Mouse (Mus musculus): Measurements from ENCODE around the gene Itsn2. TPM values are rescaled to one million over a fixed set of nuclear protein-coding genes. Genes with fewer than 3 reads are reported as not detected.
"Not testable (repeated sequence)": the region's sequence is repeated elsewhere in the genome, so short reads cannot be mapped to it uniquely, and the experiment has no call there.

Gene Itsn2
- 10 to 100 TPM; 62.6 to 73.0 TPM for total RNA-seq (2021)

GRCm38 (mm10) chr12:4592541-4593165 lies at the start of gene Itsn2, which contains the start of gene Gm3625:
TSS of gene Itsn2 (plus strand) at chr12:4592638.
TSS of gene Gm3625 (minus strand) at chr12:4592927.
- intact Hi-C loops (cut with DNase I), result no loop called here
- peak; percentile 72 to 82 for DNase-seq (ENCODE audit: low spot score in 2 of 2)

GRCm38 (mm10) chr12:4544400-4544919 lies 48.0 kb upstream of the Itsn2 start:
- DNase-seq (ENCODE audit: low spot score in 2 of 2), result no peak
- intact Hi-C loops (cut with DNase I), result no loop called here

GRCm38 (mm10) chr12:4545425-4545824 lies 47.0 kb upstream of the Itsn2 start:
- intact Hi-C loops (cut with DNase I), result loop anchor here (5.0 kb wide), 3 partner anchors 43 to 438 kb away; partner anchors contain the start of gene Ncoa1
- DNase-seq (ENCODE audit: low spot score in 2 of 2), result no peak

- intact Hi-C loops (cut with DNase I), result loop anchor here (5.0 kb wide), 3 partner anchors 44 to 439 kb away; partner anchors contain the start of gene Ncoa1
- DNase-seq (ENCODE audit: low spot score in 2 of 2), result no peak
Measured at GRCm38 (mm10) chr12:4546491-4546890, 45.9 kb upstream of the Itsn2 start.

- intact Hi-C loops (cut with DNase I), result loop anchor here (5.0 kb wide), 3 partner anchors 45 to 440 kb away; partner anchors contain the start of gene Ncoa1
Measured at GRCm38 (mm10) chr12:4547557-4547956, 44.9 kb upstream of the Itsn2 start.

GRCm38 (mm10) chr12:4548053-4549013 lies 44.1 kb upstream of the Itsn2 start:
- intact Hi-C loops (cut with DNase I), result loop anchor here (5.0 kb wide), 3 partner anchors 46 to 441 kb away; partner anchors contain the start of gene Ncoa1
- DNase-seq (ENCODE audit: low spot score in 2 of 2), result peak; percentile 52 to 80

More at GRCm38 (mm10) chr12:4547557-4547956, 44.9 kb upstream of the Itsn2 start:
- no peak for DNase-seq (ENCODE audit: low spot score in 2 of 2)

GRCm38 (mm10) chr12:4553704-4554103 lies 38.7 kb upstream of the Itsn2 start:
- intact Hi-C loops (cut with DNase I); DNase-seq (ENCODE audit: low spot score in 2 of 2): not testable (repeated sequence)

- intact Hi-C loops (cut with DNase I), result no loop called here
- no peak for DNase-seq (ENCODE audit: low spot score in 2 of 2)
Measured at GRCm38 (mm10) chr12:4555451-4555850, 37.0 kb upstream of the Itsn2 start.

- DNase-seq (ENCODE audit: low spot score in 2 of 2), result no peak
- intact Hi-C loops (cut with DNase I), result no loop called here
Measured at GRCm38 (mm10) chr12:4556891-4557290, 35.5 kb upstream of the Itsn2 start.

GRCm38 (mm10) chr12:4557436-4557835 lies 35.0 kb upstream of the Itsn2 start:
- intact Hi-C loops (cut with DNase I), result no loop called here
- DNase-seq (ENCODE audit: low spot score in 2 of 2), result no peak

GRCm38 (mm10) chr12:4558013-4558412 lies 34.4 kb upstream of the Itsn2 start:
- DNase-seq (ENCODE audit: low spot score in 2 of 2), result no peak
- intact Hi-C loops (cut with DNase I), result no loop called here

- DNase-seq (ENCODE audit: low spot score in 2 of 2), result no peak
- intact Hi-C loops (cut with DNase I), result no loop called here
Measured at GRCm38 (mm10) chr12:4558475-4559279, 33.8 kb upstream of the Itsn2 start.

GRCm38 (mm10) chr12:4571864-4572263 lies 20.6 kb upstream of the Itsn2 start:
- intact Hi-C loops (cut with DNase I), result no loop called here
- no peak for DNase-seq (ENCODE audit: low spot score in 2 of 2)

GRCm38 (mm10) chr12:4574065-4574464 lies 18.4 kb upstream of the Itsn2 start:
- DNase-seq (ENCODE audit: low spot score in 2 of 2), result no peak
- intact Hi-C loops (cut with DNase I), result no loop called here

GRCm38 (mm10) chr12:4582326-4582725 lies 10.1 kb upstream of the Itsn2 start:
- DNase-seq (ENCODE audit: low spot score in 2 of 2), result no peak
- intact Hi-C loops (cut with DNase I), result no loop called here

GRCm38 (mm10) chr12:4587846-4588245 lies 4.6 kb upstream of the Itsn2 start:
- intact Hi-C loops (cut with DNase I), result no loop called here
- no peak for DNase-seq (ENCODE audit: low spot score in 2 of 2)

GRCm38 (mm10) chr12:4588603-4589002 lies 3.8 kb upstream of the Itsn2 start:
- intact Hi-C loops (cut with DNase I), result no loop called here
- DNase-seq (ENCODE audit: low spot score in 2 of 2), result no peak

- no peak for DNase-seq (ENCODE audit: low spot score in 2 of 2)
- intact Hi-C loops (cut with DNase I), result no loop called here
Measured at GRCm38 (mm10) chr12:4592025-4592424, 413 bp upstream of the Itsn2 start.

- DNase-seq (ENCODE audit: low spot score in 2 of 2), result peak; percentile 63 to 65
Measured at GRCm38 (mm10) chr12:4593166-4593929, 910 bp downstream of the Itsn2 start.

More at GRCm38 (mm10) chr12:4593166-4593929, 910 bp downstream of the Itsn2 start:
- intact Hi-C loops (cut with DNase I), result no loop called here

Data from left cerebral cortex, postnatal 36 days (tissue).